Comparison of ENCODE assay signal across 18 mouse cellular contexts in the genomic region with DNA sequence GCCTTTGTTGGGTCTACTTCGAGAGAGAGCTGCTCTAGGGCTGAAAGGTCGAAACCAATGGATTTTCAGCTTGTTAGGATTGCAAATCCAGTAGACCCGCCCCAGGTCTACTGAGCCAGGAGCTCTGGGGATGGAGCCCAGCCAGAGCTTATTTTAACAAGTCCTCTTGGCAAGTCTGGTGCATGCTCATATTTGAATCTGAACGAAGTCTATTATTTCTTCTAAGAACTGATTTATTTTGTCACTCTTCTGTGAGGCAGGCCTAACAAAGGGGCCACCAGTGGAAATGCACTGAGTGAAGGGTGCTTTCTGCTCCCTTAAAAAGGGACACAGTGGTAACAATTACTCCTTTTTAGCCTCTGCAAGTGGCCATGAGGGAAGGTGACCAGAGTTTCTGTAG. TPM values are rescaled to one million over a fixed set of nuclear protein-coding genes. Genes with fewer than 3 reads are reported as not detected.
DNase-seq lines count a peak whose midpoint lies in the region; ATAC-seq and TF ChIP-seq lines count a peak whose summit lies in the region.
"Had no signal": no experiment of that assay in that cellular context is flagged by ENCODE, and none has a peak within 500 bp of the region (broad histone marks: within the 10 kb centered on the region; RNA-seq: fewer than 3 reads in every experiment).

No protein-coding gene starts in this region.

- H3K4me2 ChIP-seq in embryonic facial prominence, embryonic 14.5 days (ENCODE audit: low read depth, low read length) = no peak overlapping the region
- H3K4me2 ChIP-seq: embryonic facial prominence, embryonic 12.5 days; hindbrain, embryonic 13.5 days; limb, embryonic 15.5 days; midbrain, embryonic 12.5 days had no signal

- no peaks in the 10 kb centered on the region for H3K27me3 ChIP-seq in embryonic facial prominence, embryonic 14.5 days (replicated peaks; ENCODE audit: control insufficient read depth, insufficient read depth, low read length)
- H3K27me3 ChIP-seq in embryonic facial prominence, embryonic 10.5 days (replicated peaks; ENCODE audit: low read depth, poor library complexity, severe bottlenecking) = no peaks in the 10 kb centered on the region
- H3K27me3 ChIP-seq: embryonic facial prominence, embryonic 12.5 days; hindbrain, embryonic 13.5 days; limb, embryonic 15.5 days; midbrain, embryonic 12.5 days had no signal

- H3K27ac ChIP-seq in embryonic facial prominence, embryonic 14.5 days (replicated peaks; ENCODE audit: low read depth, low read length) = no peak overlapping the region
- H3K27ac ChIP-seq in embryonic facial prominence, embryonic 10.5 days (replicated peaks) = no peak overlapping the region
- H3K27ac ChIP-seq in left cerebral cortex, adult 2 months = no peak overlapping the region
- H3K27ac ChIP-seq: embryonic facial prominence, embryonic 12.5 days; hindbrain, embryonic 13.5 days; limb, embryonic 15.5 days; midbrain, embryonic 12.5 days had no signal

- no peak overlapping the region for H3K9ac ChIP-seq in embryonic facial prominence, embryonic 14.5 days (ENCODE audit: low read depth, low read length)
- H3K9ac ChIP-seq: embryonic facial prominence, embryonic 12.5 days; hindbrain, embryonic 13.5 days; limb, embryonic 15.5 days; liver, postnatal 0 days; midbrain, embryonic 12.5 days had no signal

- no peaks in the 10 kb centered on the region for H3K9me3 ChIP-seq in embryonic facial prominence, embryonic 14.5 days (ENCODE audit: control insufficient read depth, low read length)
- no peaks in the 10 kb centered on the region for H3K9me3 ChIP-seq in embryonic facial prominence, embryonic 10.5 days
- H3K9me3 ChIP-seq: embryonic facial prominence, embryonic 12.5 days; hindbrain, embryonic 13.5 days; limb, embryonic 15.5 days; midbrain, embryonic 12.5 days had no signal

- TF ChIP-seq CTCF in left cerebral cortex, adult 2 months (IDR thresholded peaks at IDR 0.05) = no peak

- ATAC-seq in embryonic facial prominence, embryonic 14.5 days (ENCODE audit: low read depth) = no peak
- ATAC-seq: activated CD4-positive, CD25-positive, alpha-beta regulatory T cell, adult 4 months; intestine, postnatal 0 days; liver, postnatal 0 days had no signal

- intact Hi-C loops in left cerebral cortex, adult 2 months (cut with DNase I) = no loop called here

- no peak overlapping the region for H3K4me3 ChIP-seq in embryonic facial prominence, embryonic 14.5 days (ENCODE audit: low read depth, low read length)
- H3K4me3 ChIP-seq in embryonic facial prominence, embryonic 10.5 days = no peak overlapping the region
- H3K4me3 ChIP-seq in left cerebral cortex, adult 2 months = no peak overlapping the region
- H3K4me3 ChIP-seq: embryonic facial prominence, embryonic 12.5 days; hindbrain, embryonic 13.5 days; limb, embryonic 15.5 days; midbrain, embryonic 12.5 days had no signal

- peak; percentile 41 for DNase-seq in embryonic facial prominence, embryonic 14.5 days (ENCODE audit: low spot score)
- no peak for DNase-seq in embryonic facial prominence, embryonic 10.5 days (ENCODE audit: low spot score)
- peak; percentile 15 for DNase-seq in left cerebral cortex, adult 11 months (ENCODE audit: low spot score)
- no peak for DNase-seq in left cerebral cortex, adult 2 months (ENCODE audit: extremely low spot score in 1 of 2, low spot score in 2 of 2)
- peak; percentile 14 to 18 for DNase-seq in frontal cortex, postnatal 10 days (ENCODE audit: low spot score in 2 of 2)
- peak; percentile 65 to 67 for DNase-seq in right cerebral cortex, postnatal 10 days (ENCODE audit: low spot score in 2 of 2)
- DNase-seq in spleen, adult 18-20 months = no peak
- DNase-seq in B cell, adult 2 months = no peak
- DNase-seq: heart, adult 18-20 months; kidney, postnatal 14 days; liver, postnatal 0 days; thymus, postnatal 14 days had no signal

- WGBS in embryonic facial prominence, embryonic 14.5 days = 61% methylated on average over 4 of the region's 4 CpGs
- 68% methylated on average over 4 of the region's 4 CpGs for WGBS in embryonic facial prominence, embryonic 10.5 days

- no peaks in the 10 kb centered on the region for H3K36me3 ChIP-seq in embryonic facial prominence, embryonic 14.5 days (ENCODE audit: control insufficient read depth, insufficient read depth, low read length)
- no peaks in the 10 kb centered on the region for H3K36me3 ChIP-seq in embryonic facial prominence, embryonic 10.5 days (replicated peaks)
- H3K36me3 ChIP-seq: embryonic facial prominence, embryonic 12.5 days; hindbrain, embryonic 13.5 days; limb, embryonic 15.5 days; midbrain, embryonic 12.5 days had no signal

- H3K4me1 ChIP-seq in embryonic facial prominence, embryonic 14.5 days (ENCODE audit: control insufficient read depth, insufficient read depth, low read length) = no peaks in the 10 kb centered on the region
- no peaks in the 10 kb centered on the region for H3K4me1 ChIP-seq in embryonic facial prominence, embryonic 10.5 days
- H3K4me1 ChIP-seq: embryonic facial prominence, embryonic 12.5 days; hindbrain, embryonic 13.5 days; limb, embryonic 15.5 days; midbrain, embryonic 12.5 days had no signal

RNA-seq across cellular contexts. Expression of gene Alk, which starts 24.3 kb away (rescaled TPM):
- 0.56 and 0.64 TPM in 2 replicates for polyA plus RNA-seq in embryonic facial prominence, embryonic 14.5 days (2014; fragmentation: Nextera tagmentation; extraction: Ambion mirVana)
- polyA plus RNA-seq in embryonic facial prominence, embryonic 10.5 days (2016; fragmentation: Nextera tagmentation; extraction: Ambion mirVana) = 0.23 and 0.40 TPM in 2 replicates
- total RNA-seq in left cerebral cortex, adult 2 months (2021) = 1 to 10 TPM; 8.5 to 9.0 TPM
- total RNA-seq: heart, adult 18-20 months had no signal

Comparison
In these comparisons a context has a peak if more than half of its experiments do, and no peak if none do; other contexts are left out.
1. DNase-seq: peak in embryonic facial prominence, embryonic 14.5 days (single experiment), left cerebral cortex, adult 11 months (single experiment), frontal cortex, postnatal 10 days (2 of 2) and right cerebral cortex, postnatal 10 days (2 of 2); none in embryonic facial prominence, embryonic 10.5 days (single experiment), left cerebral cortex, adult 2 months (0 of 2), spleen, adult 18-20 months (0 of 2) and B cell, adult 2 months (0 of 2).